Mouse (Mus musculus) E14TG2a.4 (cell line): ENCODE results near the gene Mrps36.
"Not testable (repeated sequence)": the region's sequence is repeated elsewhere in the genome, so short reads cannot be mapped to it uniquely, and the experiment has no call there.

Source experiments
- H3K27me3 ChIP-seq: 2 replicates; pipeline ENCODE4 v1.6.1; 2014; ENCODE audit warnings: low read length, control low read depth; ENCODE audit not compliant: insufficient read depth
- H3K36me3 ChIP-seq: 2 replicates; pipeline ENCODE4 v1.6.1; 2014; ENCODE audit warnings: low read length, control low read depth; ENCODE audit not compliant: insufficient read depth
- H3K4me1 ChIP-seq: replicated peaks from 2 replicates; pipeline ENCODE4 v1.6.1; 2014; ENCODE audit warnings: low read depth, low read length, control low read depth
- H3K4me3 ChIP-seq: replicated peaks from 2 replicates; pipeline ENCODE4 v1.5.1; 2014; ENCODE audit warnings: mild to moderate bottlenecking, low read length
- H3K9me3 ChIP-seq: 2 replicates; pipeline ENCODE4 v1.6.1; 2014; ENCODE audit warnings: low read length, control low read depth
- CTCF ChIP-seq: conservative IDR thresholded peaks from 2 replicates; pipeline ENCODE4 v1.5.1; 2014; ENCODE audit warnings: low read length
- NANOG ChIP-seq: IDR thresholded peaks from 2 replicates; pipeline ENCODE4 v1.6.1; 2014; ENCODE audit warnings: borderline replicate concordance, low read length, mixed read lengths
- POU5F1 ChIP-seq: IDR thresholded peaks from 2 replicates; pipeline ENCODE4 v1.6.1; 2014; ENCODE audit warnings: low read length, borderline replicate concordance

The Mrps36 gene

DNA sequence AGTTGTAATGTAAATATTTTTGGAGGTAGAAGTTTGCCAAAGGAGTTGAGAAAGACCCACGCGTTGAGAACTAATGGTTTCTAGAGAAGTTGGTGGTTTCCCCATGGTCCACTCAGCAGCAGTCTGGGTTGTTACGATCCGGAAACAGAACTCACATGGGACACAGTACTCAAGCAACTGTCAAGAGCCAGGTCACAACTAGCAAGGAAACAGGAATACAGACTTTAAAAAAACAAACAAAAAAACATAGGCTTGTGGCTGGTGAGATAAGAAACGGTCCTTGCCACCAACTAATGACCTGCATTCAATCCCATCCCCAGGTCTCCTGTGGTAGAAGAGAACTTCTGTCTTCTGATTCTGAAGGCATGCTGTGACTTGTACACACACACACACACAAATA, 6.3 kb upstream of the Mrps36 start:
- Histone ChIP-seq H3K9me3 (no peaks in the 10 kb centered on the region), H3K4me1 (peaks cover 15% of the 10 kb centered on the region), H3K36me3 (no peaks in the 10 kb centered on the region), H3K27me3 (peaks cover 17% of the 10 kb centered on the region; the same call in 1 of the 2 replicates), H3K4me3 (no peak overlapping the region)
- TF ChIP-seq POU5F1 (no peak), NANOG (no peak), CTCF (no peak)

GRCm38 (mm10) chr13:100748638-100749037, 4.2 kb upstream of the Mrps36 start:
- Histone ChIP-seq H3K9me3 (no peaks in the 10 kb centered on the region), H3K4me1 (peaks cover 25% of the 10 kb centered on the region)
- TF ChIP-seq NANOG = no peak
- no peak for TF ChIP-seq CTCF
- TF ChIP-seq POU5F1 = no peak

DNA sequence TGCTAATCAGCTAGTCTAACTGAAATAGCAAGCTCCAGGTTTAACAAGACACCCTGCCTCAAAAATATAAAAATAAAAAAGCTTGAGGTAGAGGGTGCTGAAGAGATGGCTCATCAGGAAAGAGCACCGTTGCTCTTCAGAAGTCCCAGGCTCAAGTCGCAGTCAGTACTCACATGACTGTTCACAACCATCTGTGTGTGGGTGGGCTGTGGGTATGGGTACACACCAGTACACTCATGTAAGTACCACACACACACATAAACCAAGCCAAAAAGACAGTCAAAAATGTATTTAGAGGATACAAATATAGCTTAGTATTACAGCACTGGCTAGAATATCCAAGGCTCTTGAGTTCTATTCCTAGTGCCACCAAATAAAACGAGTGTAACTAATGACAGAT, 1.6 kb upstream of the Mrps36 start:
- no peaks in the 10 kb centered on the region for H3K27me3 ChIP-seq
- no peak overlapping the region for H3K4me3 ChIP-seq
- TF ChIP-seq POU5F1 = no peak
- TF ChIP-seq CTCF = no peak
- no peak for TF ChIP-seq NANOG
- H3K36me3 ChIP-seq = no peaks in the 10 kb centered on the region
- H3K4me1 ChIP-seq = peaks cover 40% of the 10 kb centered on the region
- H3K9me3 ChIP-seq = no peaks in the 10 kb centered on the region

More at GRCm38 (mm10) chr13:100748638-100749037, 4.2 kb upstream of the Mrps36 start:
- Histone ChIP-seq H3K36me3 (no peaks in the 10 kb centered on the region), H3K4me3 (no peak overlapping the region), H3K27me3 (peaks cover 11% of the 10 kb centered on the region; the same call in 1 of the 2 replicates)

DNA sequence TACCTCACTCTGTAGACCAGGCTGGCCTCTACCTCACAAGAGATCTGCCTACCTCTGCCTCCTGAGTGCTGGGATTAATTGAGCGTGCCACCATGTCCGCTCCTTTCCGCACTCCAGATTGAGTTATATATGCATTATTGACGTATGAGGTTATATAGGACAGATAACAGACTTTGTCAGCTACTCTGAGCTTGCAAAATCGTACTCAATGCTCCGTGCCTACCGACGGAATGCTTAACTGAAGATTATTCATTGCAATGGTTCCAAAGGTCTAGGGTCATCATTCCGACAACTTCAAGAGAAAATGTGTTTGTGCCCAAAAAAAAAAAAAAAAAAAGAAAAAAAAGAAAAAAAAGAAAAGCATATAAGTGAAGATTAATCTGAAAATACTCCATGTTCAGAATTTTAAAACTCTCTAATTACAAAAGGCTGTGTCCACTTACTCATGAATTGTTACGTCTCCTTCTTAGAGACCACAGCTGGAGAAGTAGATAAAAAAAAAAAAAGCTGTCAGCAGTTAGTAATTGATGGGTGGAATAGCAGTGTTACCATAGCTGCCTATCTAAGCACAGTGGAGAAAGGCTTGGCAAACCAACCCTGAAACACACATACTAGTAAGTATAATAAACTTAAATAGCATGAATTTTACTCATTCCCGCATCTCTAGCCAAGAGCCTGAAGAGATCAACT, 968 bp downstream of the Mrps36 start:
- Histone ChIP-seq H3K4me1 (peaks cover 36% of the 10 kb centered on the region), H3K9me3 (no peaks in the 10 kb centered on the region), H3K4me3 (peak overlapping the region; percentile 97), H3K36me3 (peaks cover 7% of the 10 kb centered on the region), H3K27me3 (no peaks in the 10 kb centered on the region)
- TF ChIP-seq NANOG = no peak
- no peak for TF ChIP-seq CTCF
- no peak for TF ChIP-seq POU5F1

DNA sequence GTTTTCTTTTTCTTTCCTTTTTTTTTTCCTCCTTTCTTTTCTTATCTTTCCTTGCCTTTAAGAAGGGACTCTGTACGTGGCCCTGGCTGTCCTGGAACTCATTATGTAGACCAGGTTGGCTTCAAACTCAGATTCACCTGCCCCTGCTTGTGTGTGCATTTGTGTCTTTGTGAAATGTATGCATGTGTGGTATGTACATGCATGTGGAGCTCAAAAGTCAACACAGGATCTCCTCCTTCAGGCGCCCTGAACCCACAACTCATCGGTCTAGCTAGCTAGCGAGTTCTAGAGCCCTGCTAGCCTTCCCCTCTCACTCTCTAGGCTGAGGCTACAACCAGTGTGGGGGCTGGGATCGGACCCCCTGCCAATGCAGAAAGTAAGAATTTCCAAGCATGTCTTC, 1.6 kb downstream of the Mrps36 start:
- Histone ChIP-seq H3K4me1 (peaks cover 36% of the 10 kb centered on the region), H3K4me3 (no peak overlapping the region), H3K27me3 (no peaks in the 10 kb centered on the region), H3K9me3 (no peaks in the 10 kb centered on the region), H3K36me3 (peaks cover 14% of the 10 kb centered on the region)
- no peak for TF ChIP-seq NANOG
- no peak for TF ChIP-seq POU5F1
- no peak for TF ChIP-seq CTCF

DNA sequence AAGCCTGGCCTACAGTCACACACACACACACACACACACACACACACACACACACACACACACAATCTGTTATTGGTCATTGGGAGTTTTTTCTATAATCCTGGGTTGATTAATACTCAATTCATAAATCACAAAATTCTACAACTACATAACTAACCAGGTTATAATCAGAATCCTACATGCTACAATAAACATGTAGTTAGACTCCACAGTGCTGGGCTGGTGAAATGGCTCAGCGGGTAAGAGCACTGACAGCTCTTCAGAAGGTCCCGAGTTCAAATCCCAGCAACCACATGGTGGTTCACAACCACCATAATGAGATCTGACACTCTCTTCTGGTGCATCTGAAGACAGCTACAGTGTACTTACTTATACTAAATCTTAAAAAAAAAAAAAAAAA, 11.7 kb downstream of the Mrps36 start:
- H3K9me3 ChIP-seq = no peaks in the 10 kb centered on the region
- no peaks in the 10 kb centered on the region for H3K27me3 ChIP-seq
- H3K4me1 ChIP-seq = peaks cover 21% of the 10 kb centered on the region
- peaks cover 32% of the 10 kb centered on the region for H3K36me3 ChIP-seq
- no peak for TF ChIP-seq NANOG
- TF ChIP-seq CTCF = no peak
- no peak overlapping the region for H3K4me3 ChIP-seq

DNA sequence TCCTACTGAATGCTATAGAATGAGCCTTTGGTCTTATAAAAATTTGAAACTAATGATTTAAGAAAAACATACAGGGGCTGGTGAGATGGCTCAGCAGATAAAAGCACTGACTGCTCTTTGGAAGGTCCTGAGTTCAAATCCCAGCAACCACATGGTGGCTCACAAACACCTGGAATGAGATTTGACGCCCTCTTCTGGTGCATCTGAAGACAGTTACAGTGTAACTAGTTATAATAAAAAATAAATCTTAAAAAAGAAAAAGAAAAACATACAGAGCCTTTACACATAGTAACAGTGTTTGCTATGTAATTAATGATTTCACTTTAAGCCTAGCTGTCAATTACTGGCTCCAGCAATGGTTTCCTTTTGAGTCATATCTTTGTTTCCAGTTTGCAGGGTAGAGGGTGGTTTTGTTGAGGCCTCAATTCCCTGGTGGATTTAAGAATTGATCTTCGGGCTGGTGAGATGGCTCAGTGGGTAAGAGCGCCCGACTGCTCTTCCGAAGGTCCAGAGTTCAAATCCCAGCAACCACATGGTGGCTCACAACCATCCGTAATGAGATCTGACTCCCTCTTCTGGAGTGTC, 12.9 kb downstream of the Mrps36 start:
- TF ChIP-seq CTCF = 0 out of 2 replicates have a peak, but pooled peaks have one; percentile 11
- Histone ChIP-seq H3K36me3 (peaks cover 40% of the 10 kb centered on the region), H3K4me3 (peak overlapping the region; percentile 99; the same call in 1 of the 2 replicates), H3K4me1 (peaks cover 30% of the 10 kb centered on the region)
- not testable (repeated sequence) for H3K9me3 ChIP-seq, H3K27me3 ChIP-seq

DNA sequence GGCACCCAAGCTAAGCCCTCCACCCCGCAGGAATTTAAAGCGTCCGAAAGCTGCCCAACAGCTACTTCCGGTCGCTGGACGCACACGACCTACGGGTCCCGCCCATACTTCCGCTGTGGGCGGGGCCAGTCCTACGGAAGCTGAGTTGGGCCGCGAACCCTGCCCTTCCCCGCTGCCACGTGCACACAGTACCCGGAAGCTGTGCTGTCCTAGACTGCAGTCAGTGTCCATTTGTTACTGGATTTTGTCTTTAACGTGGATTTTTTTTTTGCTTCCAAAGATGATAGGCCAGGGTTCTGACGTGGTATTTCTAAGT, 13.6 kb downstream of the Mrps36 start, which contains the start of gene Cdk7:
TSS of gene Cdk7 (minus strand) at position 79 of the 316 bp plus-strand sequence.
- TF ChIP-seq NANOG (no peak), CTCF (no peak), POU5F1 (no peak)
- Histone ChIP-seq H3K36me3 (peaks cover 40% of the 10 kb centered on the region), H3K4me3 (peak within 1 kb of the TSS; percentile 99), H3K27me3 (no peaks in the 10 kb centered on the region), H3K9me3 (no peaks in the 10 kb centered on the region), H3K4me1 (peaks cover 35% of the 10 kb centered on the region)
